Mouse (Mus musculus) erythroid progenitor cell, adult 5-6 weeks (primary cell): ENCODE data around the gene Senp3. TPM values are rescaled to one million over a fixed set of nuclear protein-coding genes. Genes with fewer than 3 reads are reported as not detected.
"Not testable (repeated sequence)": the region's sequence is repeated elsewhere in the genome, so short reads cannot be mapped to it uniquely, and the experiment has no call there.

Source experiments
- ATAC-seq: replicated peaks from 2 replicates; pipeline ENCODE4 v1.8.0; 2016; ENCODE audit warnings: moderate number of reproducible peaks, mild to moderate bottlenecking, moderate TSS enrichment, inconsistent platforms; ENCODE audit not compliant: poor library complexity, low FRiP score, severe bottlenecking
- total RNA-seq, 2 experiments: library from RNA; stranded (forward) in 1 of 2; stranded (reverse) in 1 of 2; fragments of 150-400 nt in 1 of 2; fragments of 186-747, 209-891 nt in 1 of 2; gene quantifications; 2 replicates each; pipeline versions ENCODE4 v1.2.3 to v1.2.4; 2015 to 2017; ENCODE audit warnings: low replicate concordance in 2 of 2

Gene Senp3
- total RNA-seq, 2 experiments from 2014 or later, result 32.3 to 43.4 TPM

DNA sequence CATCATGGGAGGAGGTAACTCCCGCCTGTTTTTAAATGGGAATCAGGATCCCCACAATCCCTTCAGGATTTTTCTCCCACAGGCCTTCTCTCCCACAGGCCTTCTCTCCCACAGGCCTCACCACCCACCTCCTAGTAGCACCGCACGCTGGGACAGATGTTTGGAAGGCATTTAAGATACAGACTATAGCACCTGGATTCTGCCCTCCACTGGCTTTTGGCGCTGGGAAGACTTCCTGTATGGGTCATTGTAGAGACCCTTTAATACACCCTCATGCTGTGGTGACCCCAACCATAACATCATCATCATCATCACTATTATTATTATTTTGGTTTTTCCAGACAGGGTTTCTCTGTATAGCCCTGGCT is 25.6 kb upstream of the Senp3 start:
- ATAC-seq, result no peak

DNA sequence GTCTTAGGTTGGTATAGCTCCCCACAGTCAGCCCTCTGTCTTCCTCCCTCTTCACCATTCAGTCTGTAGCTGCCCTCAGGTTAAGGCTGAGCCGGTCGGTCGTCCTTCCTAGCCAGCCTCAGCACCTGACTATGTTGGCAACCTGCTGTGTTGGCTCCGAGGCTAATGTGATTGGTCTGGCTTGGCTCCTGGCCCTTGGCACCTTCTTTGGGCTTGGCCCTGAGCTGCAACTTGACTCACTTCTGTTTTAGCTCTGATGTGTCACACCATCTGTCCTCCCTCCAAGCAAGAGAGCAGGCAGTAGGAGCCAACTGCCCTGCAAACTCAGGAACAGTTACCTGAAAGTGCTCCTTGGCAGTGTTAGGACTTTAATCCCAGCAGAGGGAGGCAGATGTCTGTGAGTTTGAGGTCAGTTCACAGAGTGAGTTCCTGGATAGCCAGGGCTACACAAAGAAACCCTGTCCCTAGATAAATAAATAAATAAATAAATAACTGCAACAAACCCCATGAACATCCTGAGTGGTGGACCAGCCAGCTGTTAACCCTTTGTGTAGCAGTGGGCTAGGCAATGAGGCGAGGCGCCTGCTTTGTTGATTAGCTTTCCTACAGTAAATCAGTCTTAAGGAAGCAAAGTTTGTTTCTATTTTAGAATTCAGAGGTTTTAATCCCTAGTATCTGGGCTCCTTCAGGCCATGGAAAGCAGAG is 25.0 kb upstream of the Senp3 start:
- ATAC-seq, result no peak

DNA sequence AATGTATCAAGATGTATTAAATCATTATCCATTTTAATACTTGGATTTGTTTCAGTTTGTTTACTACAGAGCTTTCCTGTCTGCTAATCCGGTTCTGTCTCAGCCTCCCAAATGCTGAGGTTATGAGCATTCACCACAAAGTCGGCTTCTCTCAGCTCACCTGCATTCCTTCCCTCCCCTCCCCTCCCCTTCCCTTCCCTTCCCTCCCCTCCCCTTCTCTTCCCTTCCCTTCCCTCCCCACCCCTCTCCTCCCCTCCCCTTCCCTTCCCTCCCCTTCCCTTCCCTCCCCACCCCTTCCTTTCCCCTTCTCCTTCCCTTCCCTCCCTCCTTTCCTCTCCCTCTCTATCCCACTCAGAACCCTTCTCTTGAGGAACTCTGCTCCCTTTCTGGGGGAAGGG is 22.7 kb upstream of the Senp3 start:
- no peak for ATAC-seq

DNA sequence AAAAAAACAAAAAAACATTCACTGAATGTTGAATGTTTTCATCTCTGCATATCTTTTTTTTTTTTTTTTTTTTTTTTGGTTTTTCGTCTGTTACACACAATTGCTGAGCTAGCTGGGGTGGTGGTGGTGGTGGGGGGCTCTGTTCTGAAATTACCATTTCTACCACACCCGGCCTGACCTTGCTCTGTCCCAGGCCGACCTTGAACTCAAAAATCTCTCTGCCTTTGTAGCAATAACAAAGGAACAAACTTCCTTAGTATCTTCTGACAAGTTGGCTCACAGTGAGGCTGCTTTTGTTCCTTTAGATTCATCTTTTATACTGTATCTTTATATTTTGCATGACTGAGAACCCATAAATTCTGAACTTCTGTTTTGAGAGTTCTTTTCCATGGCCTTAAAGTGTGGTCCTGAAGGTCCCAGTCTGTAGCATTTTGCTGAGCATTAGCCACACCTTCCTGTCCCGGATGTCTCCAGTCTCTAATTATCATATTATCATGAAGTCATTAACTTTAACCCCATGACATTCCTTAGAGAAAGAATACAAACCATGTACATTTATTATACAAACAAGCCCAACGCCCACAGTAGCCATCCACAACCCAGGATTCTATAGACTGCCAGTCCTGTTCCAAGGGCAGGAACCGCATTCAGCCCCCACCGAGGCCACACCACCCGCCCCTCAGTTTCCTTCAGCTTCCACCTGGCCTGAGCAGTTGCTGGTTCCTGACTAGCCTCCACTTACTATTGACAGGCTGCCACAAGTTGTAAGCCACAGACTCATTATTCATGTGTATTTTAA is 22.1 kb upstream of the Senp3 start:
- no peak for ATAC-seq

DNA sequence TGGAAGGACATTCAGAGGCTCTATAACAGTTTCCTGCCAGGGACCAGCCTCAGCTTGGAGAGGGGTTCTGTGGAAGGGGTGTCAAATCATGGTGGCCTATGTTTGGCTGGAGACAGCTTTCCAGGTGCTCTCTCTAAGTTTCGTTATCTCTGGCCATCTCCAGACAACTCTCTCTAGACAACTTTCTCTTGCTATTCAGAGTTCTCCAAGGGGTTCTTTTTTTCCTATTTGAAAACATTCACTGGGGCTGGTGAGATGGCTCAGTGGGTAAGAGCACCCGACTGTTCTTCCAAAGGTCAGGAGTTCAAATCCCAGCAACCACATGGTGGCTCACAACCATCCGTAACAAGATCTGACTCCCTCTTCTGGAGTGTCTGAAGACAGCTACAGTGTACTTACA is 21.5 kb upstream of the Senp3 start:
- not testable (repeated sequence) for ATAC-seq

DNA sequence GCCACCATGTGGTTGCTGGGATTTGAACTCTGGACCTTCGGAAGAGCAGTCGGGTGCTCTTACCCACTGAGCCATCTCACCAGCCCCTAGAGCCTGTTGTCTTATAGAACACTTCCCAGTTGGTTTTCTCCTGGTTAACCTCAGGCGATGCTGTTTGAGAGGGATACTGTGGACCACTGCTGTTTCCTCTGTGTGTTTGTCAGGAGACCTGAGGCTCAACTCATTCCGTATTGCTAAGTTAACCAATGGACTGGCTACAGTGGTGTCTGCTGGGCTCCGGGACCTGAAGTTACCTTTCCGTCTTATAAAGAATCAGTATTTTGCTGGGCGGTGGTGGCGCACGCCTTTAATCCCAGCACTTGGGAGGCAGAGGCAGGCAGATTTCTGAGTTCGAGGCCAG is 21.0 kb upstream of the Senp3 start:
- not testable (repeated sequence) for ATAC-seq

DNA sequence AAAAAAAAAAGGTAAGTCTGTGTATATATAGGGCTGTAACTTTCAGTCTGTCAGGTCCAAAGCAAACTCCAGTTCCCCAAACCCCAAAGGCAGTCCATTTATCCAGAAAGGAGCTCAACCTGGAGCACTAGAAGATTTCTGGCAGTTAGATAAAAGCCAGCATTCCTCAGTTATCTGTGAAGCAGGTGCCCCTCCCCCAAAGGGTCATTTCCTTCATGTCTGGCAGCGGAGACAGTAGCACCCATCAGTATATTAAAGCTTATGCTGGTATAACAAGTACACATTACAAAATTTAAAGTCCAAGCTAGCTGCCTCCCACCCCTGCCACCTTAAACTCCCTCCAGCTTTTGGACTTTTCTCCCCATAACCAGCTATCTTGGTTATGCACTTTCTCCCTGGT is 17.7 kb upstream of the Senp3 start:
- ATAC-seq, result no peak

DNA sequence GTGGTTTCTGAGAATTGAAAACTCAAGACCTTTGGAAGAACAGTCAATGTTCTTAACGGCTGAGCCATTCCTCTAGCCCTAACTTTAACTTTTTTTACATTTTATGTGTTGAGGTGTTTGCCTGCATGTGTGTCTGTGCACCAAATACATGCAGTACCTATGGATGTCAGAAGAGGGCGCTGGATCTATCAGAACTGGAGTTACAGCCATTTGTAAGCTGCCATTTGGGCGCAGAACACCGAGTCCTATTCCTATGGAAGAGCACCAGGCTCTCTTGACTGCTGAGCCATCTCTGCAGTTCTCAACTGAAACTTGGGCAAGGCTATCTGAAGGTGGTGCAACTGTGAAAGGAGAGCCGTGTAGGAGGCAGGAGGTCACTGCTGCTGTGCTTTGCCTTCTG is 16.7 kb upstream of the Senp3 start:
- no peak for ATAC-seq

DNA sequence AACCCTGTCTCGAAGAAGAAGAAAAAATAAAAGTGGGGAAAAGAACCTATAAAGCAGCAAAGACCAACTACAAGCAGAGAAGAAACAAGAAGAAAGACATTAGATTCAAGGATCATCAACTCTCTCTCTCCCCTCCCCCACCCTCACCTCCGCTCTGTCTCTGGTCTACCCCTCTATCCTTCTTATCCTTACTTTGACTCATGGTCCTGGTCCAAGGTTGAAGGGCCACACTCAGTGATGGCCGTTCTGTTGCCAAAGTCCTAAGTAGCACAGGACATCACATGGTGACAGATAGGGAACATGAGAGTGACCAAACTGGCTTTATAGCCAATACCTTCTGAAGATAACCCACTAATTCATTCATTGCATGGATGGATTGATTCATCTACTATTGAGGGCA is 15.5 kb upstream of the Senp3 start:
- no peak for ATAC-seq

DNA sequence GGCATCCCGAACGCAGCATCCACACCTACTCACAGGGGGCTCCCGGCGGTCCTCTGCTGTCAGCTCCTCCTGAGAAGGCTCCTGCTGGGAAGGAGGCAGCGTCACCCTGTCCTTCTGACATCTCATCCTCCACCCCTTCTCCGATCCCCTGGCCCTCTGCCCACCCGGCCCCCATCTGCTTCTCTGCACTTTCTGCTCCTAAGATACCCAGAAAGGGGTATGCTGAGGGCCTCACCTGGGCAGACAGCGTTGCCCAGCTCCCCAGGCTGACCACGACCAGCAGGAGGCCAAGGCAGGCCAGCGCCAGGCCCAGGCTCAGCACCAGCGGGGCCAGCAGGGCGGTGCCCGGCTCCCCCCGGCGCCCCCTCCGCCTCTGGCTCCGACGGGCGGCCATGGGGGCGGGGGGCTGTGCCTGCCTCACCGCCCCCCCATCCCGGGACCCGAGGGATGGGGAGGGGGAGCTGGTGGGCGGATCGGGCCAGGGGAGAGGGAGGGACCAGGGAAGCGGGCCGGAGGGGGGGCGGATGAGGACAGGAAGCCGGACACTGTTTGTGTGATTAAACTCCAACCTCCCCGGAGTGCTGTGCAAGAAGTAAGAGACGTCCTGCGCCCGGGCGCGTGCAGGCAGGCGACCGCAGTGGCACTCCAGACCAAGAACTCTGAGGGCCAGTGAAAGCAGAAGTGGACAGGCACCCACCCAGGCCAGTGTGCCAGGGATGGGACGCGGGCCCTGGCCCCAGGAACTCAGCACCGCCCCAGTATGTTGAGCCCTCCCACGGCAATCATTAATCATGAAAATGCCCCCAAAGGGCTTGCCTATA is 13.7 kb upstream of the Senp3 start, which contains the start of the genes Tnfsf12 and Tnfsfm13:
Tnfsf12 (minus strand) TSS at position 489 of the 821 bp plus-strand sequence.
Tnfsfm13 (minus strand) TSS at position 738 of the 821 bp plus-strand sequence.
- no peak for ATAC-seq

DNA sequence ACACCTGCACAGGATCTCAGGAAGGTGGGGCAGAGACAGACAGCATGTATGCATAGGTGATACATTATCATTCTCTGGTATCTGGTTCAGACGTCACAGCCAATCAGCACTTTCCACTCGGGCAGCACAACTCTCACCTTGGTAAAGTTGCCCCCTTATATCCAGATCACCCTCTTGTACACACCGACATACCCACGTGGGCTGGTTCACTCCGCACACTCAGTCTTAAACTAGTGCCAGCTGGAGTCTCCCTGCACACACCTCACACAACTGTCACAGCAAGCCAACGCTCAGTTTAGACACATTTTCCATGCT is 13.1 kb upstream of the Senp3 start:
- no peak for ATAC-seq

DNA sequence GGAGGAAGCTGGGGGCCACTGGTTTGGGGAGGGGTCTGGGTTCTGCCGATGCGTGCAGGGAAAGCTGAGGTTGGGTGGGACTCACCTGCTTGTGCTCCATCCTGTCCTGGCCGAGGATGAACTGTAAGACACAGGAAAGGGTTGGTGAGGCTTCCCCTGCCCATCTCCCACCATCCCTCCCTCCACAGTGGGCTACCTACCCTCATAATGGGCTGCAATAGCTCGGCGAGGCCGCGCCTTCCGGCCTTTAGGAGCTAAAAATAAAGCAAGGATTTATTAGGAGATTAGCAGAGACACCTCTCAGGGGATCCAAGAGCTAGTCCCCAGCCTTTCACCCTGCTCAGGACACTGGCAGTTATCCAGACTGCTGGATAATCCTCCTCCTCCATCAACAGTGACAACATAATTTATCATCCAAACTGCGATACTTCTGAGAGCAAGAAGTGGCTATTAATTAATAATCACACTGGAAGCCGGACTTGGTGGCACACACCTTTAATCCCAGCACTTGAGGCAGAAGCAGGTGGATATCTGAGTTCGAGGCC is 11.6 kb upstream of the Senp3 start:
- no peak for ATAC-seq

DNA sequence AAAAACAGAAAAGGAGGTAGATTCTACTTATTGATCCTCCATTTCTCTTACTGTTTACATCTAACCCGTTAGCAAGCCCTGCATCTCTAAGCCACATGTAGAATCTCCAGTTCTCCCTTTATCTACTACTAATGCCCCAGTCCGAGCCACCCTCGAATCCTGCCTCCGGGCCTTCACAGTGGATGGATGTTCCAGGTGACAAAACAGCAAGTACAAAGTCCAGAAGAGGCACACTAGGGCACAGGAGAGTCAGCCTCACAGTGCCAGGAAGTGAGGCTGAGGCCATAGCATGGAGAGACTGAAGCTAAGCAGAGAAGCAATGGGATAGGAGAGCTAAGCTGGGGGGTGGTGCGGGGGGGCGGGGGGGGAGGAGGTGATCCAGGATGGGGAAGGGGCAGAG is 11.0 kb upstream of the Senp3 start:
- ATAC-seq, result no peak

DNA sequence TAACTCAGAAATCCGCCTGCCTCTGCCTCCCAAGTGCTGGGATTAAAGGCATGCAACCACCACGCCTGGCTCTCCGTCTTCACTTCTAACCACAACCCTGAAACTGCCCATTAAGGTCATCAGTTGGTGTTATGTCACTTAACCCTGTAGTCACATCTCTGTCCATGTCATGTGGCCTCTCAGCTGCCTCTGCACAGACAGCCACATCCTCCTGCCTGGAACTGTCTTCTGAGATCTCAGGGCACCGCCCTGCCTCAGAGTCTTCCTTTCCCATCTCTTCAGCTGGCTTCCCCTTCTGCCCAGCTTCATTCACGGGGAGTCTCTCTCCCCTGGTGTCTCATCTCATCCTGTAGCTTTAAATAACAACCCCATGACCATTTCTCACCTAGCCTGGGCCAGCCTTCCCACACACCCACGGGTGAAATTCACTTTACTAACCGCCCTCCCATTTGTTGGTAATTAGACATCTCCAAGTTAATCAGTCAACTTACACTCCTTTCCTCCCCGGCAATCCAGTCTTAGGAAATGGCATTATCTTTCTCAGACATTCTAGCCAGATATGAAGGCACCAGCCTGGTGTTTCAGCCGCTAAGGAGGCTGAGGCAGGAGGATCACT is 10.4 kb upstream of the Senp3 start:
- ATAC-seq, result no peak

DNA sequence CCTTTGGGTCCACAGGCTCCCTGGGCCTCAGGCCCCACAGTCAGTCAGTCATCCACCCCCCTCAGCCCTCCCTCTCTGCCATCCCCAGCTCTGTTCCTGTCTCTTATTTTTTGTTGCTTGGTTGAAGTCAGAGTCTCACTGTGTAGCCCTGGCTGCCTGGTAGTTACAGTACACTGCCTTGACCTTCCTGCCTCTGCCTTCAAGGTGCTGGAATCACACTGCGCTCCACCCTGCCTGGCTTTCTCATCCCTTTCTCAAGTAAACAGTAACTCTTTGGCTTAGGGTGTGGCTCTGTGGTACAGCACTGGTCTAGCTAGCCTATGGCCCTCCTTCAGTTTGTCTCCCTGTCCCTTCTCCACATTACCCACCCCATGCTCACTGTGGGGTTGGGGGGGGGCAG is 8.0 kb upstream of the Senp3 start:
- ATAC-seq, result no peak

DNA sequence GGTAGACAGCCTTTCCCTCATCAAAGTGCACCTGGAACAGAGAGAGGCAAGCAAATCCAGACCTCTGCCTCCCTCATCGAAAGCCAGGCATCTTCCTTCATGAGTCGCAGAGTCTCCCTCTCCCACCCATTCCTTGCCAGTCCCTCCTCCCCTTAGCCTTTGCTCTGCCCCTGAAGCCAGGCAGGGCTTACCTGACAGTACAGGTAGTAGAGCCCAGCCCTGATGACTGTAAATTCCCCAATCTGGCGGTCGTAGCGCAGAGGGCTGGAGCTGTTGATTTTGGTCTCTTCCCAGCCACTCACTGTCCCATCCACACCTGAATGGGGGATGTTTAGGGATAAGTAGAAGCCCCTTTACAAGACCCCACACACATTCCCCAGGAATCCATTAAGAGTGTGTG is 5.2 kb upstream of the Senp3 start:
- ATAC-seq, result no peak

DNA sequence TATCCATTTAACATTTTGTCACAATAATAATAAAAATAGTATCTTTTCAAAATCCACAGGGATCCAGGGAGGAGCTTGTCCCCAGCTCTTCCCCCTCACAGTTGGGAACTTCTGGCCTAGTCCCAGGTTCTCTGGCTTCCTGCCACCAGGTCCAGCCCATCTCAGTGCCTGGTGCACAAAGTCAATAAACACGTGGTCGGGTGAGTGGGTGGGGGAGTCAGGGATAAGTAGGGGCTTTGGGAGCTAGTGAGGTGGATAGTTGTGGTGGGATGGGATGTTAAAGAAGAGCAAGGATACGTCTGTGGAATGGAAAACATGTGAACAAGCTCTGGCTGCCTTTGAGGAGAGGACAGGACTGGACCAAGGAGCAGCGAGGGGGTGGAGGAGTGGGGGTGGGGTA is 4.5 kb upstream of the Senp3 start:
- no peak for ATAC-seq

DNA sequence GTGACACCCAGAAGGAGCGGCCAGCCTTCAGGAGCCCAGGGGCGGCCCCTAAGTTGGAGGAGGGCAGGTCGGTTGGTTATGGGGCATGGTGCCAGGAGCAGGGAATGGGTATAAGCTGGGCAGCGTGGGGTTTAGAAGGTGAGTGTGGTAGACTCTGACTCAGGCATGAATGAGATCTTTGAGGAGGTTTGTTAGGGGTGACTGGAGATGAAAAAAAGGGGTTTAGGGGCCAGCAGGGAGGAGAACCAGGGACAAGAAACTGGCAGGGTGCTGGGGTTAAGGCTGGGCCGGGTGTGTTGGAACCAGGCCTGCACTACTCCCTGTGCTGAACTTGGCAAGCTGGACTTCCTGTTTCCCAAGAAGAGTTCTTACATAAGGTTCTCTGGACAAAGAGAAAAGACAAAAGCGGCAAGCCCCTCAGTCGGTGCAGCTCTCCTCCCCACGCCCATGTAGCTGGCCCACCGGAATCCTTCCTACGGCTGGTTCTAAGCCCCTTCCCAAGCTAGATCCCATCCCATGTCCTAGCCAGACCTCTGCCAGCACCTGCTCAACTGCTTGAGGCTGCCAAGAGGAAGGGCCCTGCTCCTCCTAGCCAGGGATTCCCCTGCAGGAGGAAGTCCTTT is 3.8 kb upstream of the Senp3 start, which contains the start of gene Tnfsf13:
Tnfsf13 (minus strand) TSS at position 259 of the 623 bp plus-strand sequence.
- peak; percentile 22; the same call in 1 of the 2 replicates for ATAC-seq

DNA sequence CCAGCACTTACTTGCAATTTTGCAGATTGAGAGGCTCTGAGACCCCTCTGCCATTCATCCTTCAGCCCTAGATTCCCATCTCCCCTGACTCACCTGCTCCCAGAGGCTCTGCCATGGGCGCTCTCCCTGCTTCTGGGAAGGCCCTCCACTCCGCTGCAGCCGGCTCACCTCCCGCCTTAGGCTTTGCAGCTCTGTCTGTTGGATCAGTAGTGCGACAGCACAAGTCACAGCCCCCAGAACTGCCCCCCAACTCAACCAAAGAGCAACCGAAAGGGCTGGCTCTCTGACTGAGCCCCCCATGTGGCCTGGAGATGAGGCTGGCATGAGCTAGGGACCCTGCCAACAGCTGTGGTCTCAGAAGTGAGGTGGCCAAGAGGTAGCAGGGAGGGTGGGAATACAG is 3.1 kb upstream of the Senp3 start:
- ATAC-seq, result no peak
